Mouse (Mus musculus): ENCODE results near the gene Foxn2. TPM values are rescaled to one million over a fixed set of nuclear protein-coding genes. Genes with fewer than 3 reads are reported as not detected.

Foxn2 gene
- polyA plus RNA-seq, 2 experiments = 8.6 to 11.6 TPM

GRCm38 (mm10) chr17:88481587-88481986 is 41.1 kb downstream of the Foxn2 start:
- no peaks in the 10 kb centered on the region for H3K9me3 ChIP-seq (ENCODE audit: control insufficient read depth, low read length)
- TF ChIP-seq POLR2A (IDR thresholded peaks at IDR 0.05; ENCODE audit: borderline replicate concordance, extremely low read depth, insufficient read depth, insufficient read length) = no peak
- no peaks in the 10 kb centered on the region for H3K27me3 ChIP-seq (ENCODE audit: control insufficient read depth, insufficient read depth, low read length)
- H3K36me3 ChIP-seq (ENCODE audit: control insufficient read depth, insufficient read depth, low read length) = peaks cover 2% of the 10 kb centered on the region
- no peak overlapping the region for H3K27ac ChIP-seq (replicated peaks; ENCODE audit: low read depth, low read length)
- no peak for DNase-seq (ENCODE audit: low spot score)
- no peak for ATAC-seq (ENCODE audit: low FRiP score, low read depth)
- no peak overlapping the region for H3K4me3 ChIP-seq (replicated peaks; ENCODE audit: low read length)
- WGBS = 93% methylated on average over 3 of the region's 3 CpGs
- H3K4me2 ChIP-seq (replicated peaks; ENCODE audit: low read depth, low read length, severe bottlenecking) = no peak overlapping the region
- H3K4me1 ChIP-seq (ENCODE audit: control insufficient read depth, insufficient read depth, low read length) = no peaks in the 10 kb centered on the region
- no peak overlapping the region for H3K9ac ChIP-seq (ENCODE audit: low read depth, low read length, severe bottlenecking)

GRCm38 (mm10) chr17:88484539-88484938 is 44.0 kb downstream of the Foxn2 start:
- no peak overlapping the region for H3K4me3 ChIP-seq (replicated peaks; ENCODE audit: low read length)
- no peak overlapping the region for H3K9ac ChIP-seq (ENCODE audit: low read depth, low read length, severe bottlenecking)
- no peak overlapping the region for H3K27ac ChIP-seq (replicated peaks; ENCODE audit: low read depth, low read length)
- DNase-seq (ENCODE audit: low spot score) (no peak), ATAC-seq (ENCODE audit: low FRiP score, low read depth) (no peak)
- 93% methylated on average over 11 of the region's 11 CpGs for WGBS
- no peaks in the 10 kb centered on the region for H3K4me1 ChIP-seq (ENCODE audit: control insufficient read depth, insufficient read depth, low read length)
- H3K4me2 ChIP-seq (replicated peaks; ENCODE audit: low read depth, low read length, severe bottlenecking) = no peak overlapping the region
- no peaks in the 10 kb centered on the region for H3K27me3 ChIP-seq (ENCODE audit: control insufficient read depth, insufficient read depth, low read length)
- H3K36me3 ChIP-seq (ENCODE audit: control insufficient read depth, insufficient read depth, low read length) = peaks cover 5% of the 10 kb centered on the region
- H3K9me3 ChIP-seq (ENCODE audit: control insufficient read depth, low read length) = no peaks in the 10 kb centered on the region
- TF ChIP-seq POLR2A (IDR thresholded peaks at IDR 0.05; ENCODE audit: borderline replicate concordance, extremely low read depth, insufficient read depth, insufficient read length) = no peak

GRCm38 (mm10) chr17:88484951-88485350 is 44.4 kb downstream of the Foxn2 start:
- no peaks in the 10 kb centered on the region for H3K27me3 ChIP-seq (ENCODE audit: control insufficient read depth, insufficient read depth, low read length)
- H3K4me2 ChIP-seq (replicated peaks; ENCODE audit: low read depth, low read length, severe bottlenecking) = no peak overlapping the region
- WGBS = 96% methylated on average over 1 of the region's 1 CpGs
- H3K4me1 ChIP-seq (ENCODE audit: control insufficient read depth, insufficient read depth, low read length) = no peaks in the 10 kb centered on the region
- TF ChIP-seq POLR2A (IDR thresholded peaks at IDR 0.05; ENCODE audit: borderline replicate concordance, extremely low read depth, insufficient read depth, insufficient read length) = no peak
- DNase-seq (ENCODE audit: low spot score) (no peak), ATAC-seq (ENCODE audit: low FRiP score, low read depth) (no peak)
- H3K9me3 ChIP-seq (ENCODE audit: control insufficient read depth, low read length) = no peaks in the 10 kb centered on the region
- H3K9ac ChIP-seq (ENCODE audit: low read depth, low read length, severe bottlenecking) = no peak overlapping the region
- no peak overlapping the region for H3K27ac ChIP-seq (replicated peaks; ENCODE audit: low read depth, low read length)
- H3K4me3 ChIP-seq (replicated peaks; ENCODE audit: low read length) = no peak overlapping the region
- H3K36me3 ChIP-seq (ENCODE audit: control insufficient read depth, insufficient read depth, low read length) = peaks cover 5% of the 10 kb centered on the region

- no peak for DNase-seq (ENCODE audit: low spot score)
- Histone ChIP-seq H3K27ac (replicated peaks; ENCODE audit: low read depth, low read length) (no peak overlapping the region), H3K4me1 (ENCODE audit: control insufficient read depth, insufficient read depth, low read length) (no peaks in the 10 kb centered on the region), H3K36me3 (ENCODE audit: control insufficient read depth, insufficient read depth, low read length) (peaks cover 10% of the 10 kb centered on the region), H3K9me3 (ENCODE audit: control insufficient read depth, low read length) (no peaks in the 10 kb centered on the region), H3K27me3 (ENCODE audit: control insufficient read depth, insufficient read depth, low read length) (no peaks in the 10 kb centered on the region), H3K4me2 (replicated peaks; ENCODE audit: low read depth, low read length, severe bottlenecking) (no peak overlapping the region), H3K9ac (ENCODE audit: low read depth, low read length, severe bottlenecking) (no peak overlapping the region), H3K4me3 (replicated peaks; ENCODE audit: low read length) (no peak overlapping the region)
- no peak for ATAC-seq (ENCODE audit: low FRiP score, low read depth)
- TF ChIP-seq POLR2A (IDR thresholded peaks at IDR 0.05; ENCODE audit: borderline replicate concordance, extremely low read depth, insufficient read depth, insufficient read length) = no peak
- WGBS = 91% methylated on average over 10 of the region's 10 CpGs
These were observed 50.0 kb downstream of the Foxn2 start for GRCm38 (mm10) chr17:88490546-88490945.

GRCm38 (mm10) chr17:88491366-88492106 is 51.0 kb downstream of the Foxn2 start:
- DNase-seq (ENCODE audit: low spot score) (no peak), ATAC-seq (ENCODE audit: low FRiP score, low read depth) (no peak)
- TF ChIP-seq POLR2A (IDR thresholded peaks at IDR 0.05; ENCODE audit: borderline replicate concordance, extremely low read depth, insufficient read depth, insufficient read length) = no peak
- Histone ChIP-seq H3K9me3 (ENCODE audit: control insufficient read depth, low read length) (no peaks in the 10 kb centered on the region), H3K27me3 (ENCODE audit: control insufficient read depth, insufficient read depth, low read length) (no peaks in the 10 kb centered on the region), H3K27ac (replicated peaks; ENCODE audit: low read depth, low read length) (no peak overlapping the region), H3K4me3 (replicated peaks; ENCODE audit: low read length) (no peak overlapping the region), H3K9ac (ENCODE audit: low read depth, low read length, severe bottlenecking) (no peak overlapping the region), H3K4me2 (replicated peaks; ENCODE audit: low read depth, low read length, severe bottlenecking) (no peak overlapping the region), H3K4me1 (ENCODE audit: control insufficient read depth, insufficient read depth, low read length) (no peaks in the 10 kb centered on the region), H3K36me3 (ENCODE audit: control insufficient read depth, insufficient read depth, low read length) (peaks cover 9% of the 10 kb centered on the region)
- 94% methylated on average over 13 of the region's 13 CpGs for WGBS
